Mouse (Mus musculus) midbrain, embryonic 11.5 days (tissue): ENCODE measurements at regions not wholly inside any gene's neighbourhood (a gene's known extent, or its start where the extent isn't known, plus 50 kb on each side); places are given as distances from the start of the nearest gene placed in this dataset.

Source experiments
- ATAC-seq: fragments of 200-750 bp; cut with Nextera tagmentation; 2 replicates; pipeline ENCODE4 v1.8.0; 2017; ENCODE audit warnings: moderate TSS enrichment, moderate library complexity; ENCODE audit not compliant: low FRiP score
- DNase-seq: peaks from one replicate; pipeline ENCODE4 v3.0.0; 2015; ENCODE audit warnings: low spot score; ENCODE audit errors: missing footprints
- H3K27ac ChIP-seq: fragments of 300-500 bp; sonication (generic); 2 replicates; pipeline ENCODE4 v1.5.1; 2014; ENCODE audit warnings: low read depth, low read length
- H3K27me3 ChIP-seq: fragments of 300-500 bp; sonication (generic); 2 replicates; pipeline ENCODE4 v1.6.1; 2014; ENCODE audit warnings: mild to moderate bottlenecking, low read length, moderate library complexity, mixed read lengths; ENCODE audit not compliant: control insufficient read depth, insufficient read depth
- H3K36me3 ChIP-seq: fragments of 300-500 bp; sonication (generic); 2 replicates; pipeline ENCODE4 v1.6.1; 2014; ENCODE audit warnings: mild to moderate bottlenecking, low read length, moderate library complexity, mixed read lengths; ENCODE audit not compliant: control insufficient read depth, insufficient read depth
- H3K4me1 ChIP-seq: fragments of 300-500 bp; sonication (generic); 2 replicates; pipeline ENCODE4 v1.6.1; 2014; ENCODE audit warnings: low read length; ENCODE audit not compliant: control insufficient read depth, insufficient read depth
- H3K4me2 ChIP-seq: fragments of 300-500 bp; sonication (generic); 2 replicates; pipeline ENCODE4 v1.6.1; 2014; ENCODE audit warnings: mild to moderate bottlenecking, moderate library complexity
- H3K4me3 ChIP-seq: fragments of 300-500 bp; sonication (generic); 2 replicates; pipeline ENCODE4 v1.5.1; 2014; ENCODE audit warnings: low read depth, low read length
- H3K9ac ChIP-seq: fragments of 300-500 bp; sonication (generic); 2 replicates; pipeline ENCODE4 v1.6.1; 2014; ENCODE audit warnings: low read length
- H3K9me3 ChIP-seq: fragments of 300-500 bp; sonication (generic); 2 replicates; pipeline ENCODE4 v1.6.1; 2016; ENCODE audit warnings: low read length; ENCODE audit not compliant: control insufficient read depth
- WGBS: fragments of 180-500 bp; shearing (Covaris S2); extraction: QIAGEN DNeasy Blood & Tissue Kit; methylation state at CpG from one replicate; pipeline ENCODE4 v1.1.7; 2014; 5-methylcytosine and 5-hydroxymethylcytosine counted together

- peaks cover 4% of the 10 kb centered on the region for H3K9me3 ChIP-seq
- ATAC-seq (no peak), DNase-seq (no peak)
- H3K4me2 ChIP-seq, result no peak overlapping the region
- H3K27me3 ChIP-seq, result peaks cover 6% of the 10 kb centered on the region; the same call in 1 of the 2 replicates
- H3K4me3 ChIP-seq, result no peak overlapping the region
- H3K9ac ChIP-seq, result no peak overlapping the region
- no peak overlapping the region for H3K27ac ChIP-seq
- peaks cover 12% of the 10 kb centered on the region for H3K4me1 ChIP-seq
- WGBS, result 73% methylated on average over 17 of the region's 17 CpGs
- H3K36me3 ChIP-seq, result no peaks in the 10 kb centered on the region
Observed at GRCm38 (mm10) chr16:76454741-76455465, 81.3 kb upstream of the Nrip1 start.

- 9% methylated on average over 11 of the region's 11 CpGs for WGBS
- Histone ChIP-seq H3K4me2 (peak overlapping the region; percentile 12; the same call in 1 of the 2 replicates), H3K27ac (0 out of 2 replicates have a peak overlapping the region, but pooled peaks have one; percentile 10)
Observed at GRCm38 (mm10) chr16:76453457-76454200, 80.0 kb upstream of the Nrip1 start.

GRCm38 (mm10) chr16:76448773-76449172 lies 75.1 kb upstream of the Nrip1 start:
- Histone ChIP-seq H3K27me3 (no peaks in the 10 kb centered on the region), H3K27ac (no peak overlapping the region), H3K4me2 (no peak overlapping the region), H3K4me3 (no peak overlapping the region), H3K9me3 (peaks cover 4% of the 10 kb centered on the region), H3K36me3 (no peaks in the 10 kb centered on the region), H3K4me1 (peaks cover 4% of the 10 kb centered on the region), H3K9ac (no peak overlapping the region)
- ATAC-seq (no peak), DNase-seq (no peak)
- 82% methylated on average over 3 of the region's 3 CpGs for WGBS

More at GRCm38 (mm10) chr16:76453457-76454200, 80.0 kb upstream of the Nrip1 start:
- peaks cover 6% of the 10 kb centered on the region; the same call in 1 of the 2 replicates for H3K27me3 ChIP-seq
- peaks cover 4% of the 10 kb centered on the region for H3K9me3 ChIP-seq
- no peak overlapping the region for H3K4me3 ChIP-seq
- DNase-seq (peak; percentile 94), ATAC-seq (peak; percentile 93)
- peaks cover 12% of the 10 kb centered on the region for H3K4me1 ChIP-seq
- no peaks in the 10 kb centered on the region for H3K36me3 ChIP-seq
- H3K9ac ChIP-seq, result no peak overlapping the region

- no peak overlapping the region for H3K9ac ChIP-seq
- peaks cover 4% of the 10 kb centered on the region for H3K9me3 ChIP-seq
- ATAC-seq (no peak), DNase-seq (no peak)
- no peaks in the 10 kb centered on the region for H3K27me3 ChIP-seq
- H3K36me3 ChIP-seq, result no peaks in the 10 kb centered on the region
- H3K27ac ChIP-seq, result no peak overlapping the region
- WGBS, result 70% methylated on average over 3 of the region's 3 CpGs
- no peak overlapping the region for H3K4me3 ChIP-seq
- H3K4me1 ChIP-seq, result no peaks in the 10 kb centered on the region
- no peak overlapping the region for H3K4me2 ChIP-seq
Observed at GRCm38 (mm10) chr16:76447033-76447432, 73.4 kb upstream of the Nrip1 start.

- Histone ChIP-seq H3K9me3 (no peaks in the 10 kb centered on the region), H3K27ac (no peak overlapping the region), H3K4me2 (no peak overlapping the region), H3K4me3 (no peak overlapping the region), H3K36me3 (no peaks in the 10 kb centered on the region), H3K27me3 (no peaks in the 10 kb centered on the region), H3K9ac (no peak overlapping the region), H3K4me1 (no peaks in the 10 kb centered on the region)
- no peak for ATAC-seq
- no peak for DNase-seq
- 85% methylated on average over 3 of the region's 3 CpGs for WGBS
Observed at GRCm38 (mm10) chr16:76444668-76445067, 71.0 kb upstream of the Nrip1 start.

- no peaks in the 10 kb centered on the region for H3K27me3 ChIP-seq
- H3K4me2 ChIP-seq, result no peak overlapping the region
- DNase-seq (no peak), ATAC-seq (no peak)
- 87% methylated on average over 2 of the region's 2 CpGs for WGBS
- H3K27ac ChIP-seq, result no peak overlapping the region
- no peaks in the 10 kb centered on the region for H3K4me1 ChIP-seq
- no peaks in the 10 kb centered on the region for H3K36me3 ChIP-seq
- no peak overlapping the region for H3K4me3 ChIP-seq
- H3K9me3 ChIP-seq, result no peaks in the 10 kb centered on the region
- no peak overlapping the region for H3K9ac ChIP-seq
Observed at GRCm38 (mm10) chr16:76442635-76443034, 69.0 kb upstream of the Nrip1 start.

- H3K27me3 ChIP-seq, result no peaks in the 10 kb centered on the region
- H3K4me2 ChIP-seq, result no peak overlapping the region
- H3K4me3 ChIP-seq, result no peak overlapping the region
- H3K9me3 ChIP-seq, result no peaks in the 10 kb centered on the region
- H3K9ac ChIP-seq, result no peak overlapping the region
- 63% methylated on average over 5 of the region's 5 CpGs for WGBS
- H3K36me3 ChIP-seq, result no peaks in the 10 kb centered on the region
- no peak overlapping the region for H3K27ac ChIP-seq
- H3K4me1 ChIP-seq, result no peaks in the 10 kb centered on the region
- ATAC-seq, result no peak; the same call in 1 of the 2 replicates
- DNase-seq, result no peak
Observed at GRCm38 (mm10) chr16:76441803-76442448, 68.3 kb upstream of the Nrip1 start.

GRCm38 (mm10) chr16:76438093-76438883 lies 64.7 kb upstream of the Nrip1 start:
- DNase-seq, result no peak
- WGBS, result 93% methylated on average over 3 of the region's 3 CpGs
- Histone ChIP-seq H3K4me1 (no peaks in the 10 kb centered on the region), H3K27me3 (no peaks in the 10 kb centered on the region), H3K4me3 (no peak overlapping the region), H3K4me2 (no peak overlapping the region), H3K9ac (no peak overlapping the region), H3K9me3 (no peaks in the 10 kb centered on the region), H3K27ac (no peak overlapping the region), H3K36me3 (no peaks in the 10 kb centered on the region)
- no peak for ATAC-seq
